Mouse (Mus musculus) bone marrow, adult 2 months (tissue): ENCODE measurements around the gene Gm7942.
"Not testable (repeated sequence)": the region's sequence is repeated elsewhere in the genome, so short reads cannot be mapped to it uniquely, and the experiment has no call there.

ENCODE experiments used
- CTCF ChIP-seq: fragments of 200-500 bp; IDR thresholded peaks from 2 replicates; pipeline ENCODE4 v1.5.1; 2011; ENCODE audit warnings: low read length, control low read depth; ENCODE audit not compliant: control insufficient read depth, insufficient read depth
- POLR2A ChIP-seq: fragments of 200-500 bp; IDR thresholded peaks from 2 replicates; pipeline ENCODE4 v1.6.1; 2011; ENCODE audit warnings: low read depth, mild to moderate bottlenecking, control low read depth, low read length, borderline replicate concordance; ENCODE audit not compliant: control insufficient read depth

- TF ChIP-seq CTCF, POLR2A: not testable (repeated sequence)
These were observed at the start of gene Gm7942 for GRCm38 (mm10) chr5:95106638-95107037.
